Mouse (Mus musculus) stomach, postnatal 0 days (tissue): ENCODE results near the gene Cap1. TPM values are rescaled to one million over a fixed set of nuclear protein-coding genes. Genes with fewer than 3 reads are reported as not detected.
A peak's percentile ranks its signal among the peaks of the same experiment; 100 is the strongest.

ENCODE experiments used
- ATAC-seq: fragments of 200-750 bp; cut with Nextera tagmentation; 2 replicates; pipeline ENCODE4 v1.8.0; 2017; ENCODE audit not compliant: low FRiP score, low TSS enrichment
- DNase-seq: peaks from one replicate; pipeline ENCODE4 v3.0.0-alpha.2; 2016; ENCODE audit warnings: low spot score
- H3K27ac ChIP-seq: fragments of 300-500 bp; sonication (generic); replicated peaks from 2 replicates; pipeline ENCODE4 v1.5.1; 2014; ENCODE audit warnings: mild to moderate bottlenecking, control low read depth
- H3K27me3 ChIP-seq: fragments of 300-500 bp; sonication (generic); 2 replicates; pipeline ENCODE4 v1.6.1; 2014; ENCODE audit warnings: low read length; ENCODE audit not compliant: control insufficient read depth, insufficient read depth
- H3K36me3 ChIP-seq: fragments of 300-500 bp; sonication (generic); 2 replicates; pipeline ENCODE4 v1.6.1; 2014; ENCODE audit warnings: low read length, mixed read lengths; ENCODE audit not compliant: control insufficient read depth, insufficient read depth
- H3K4me1 ChIP-seq: fragments of 300-500 bp; sonication (generic); replicated peaks from 2 replicates; pipeline ENCODE4 v1.6.1; 2014; ENCODE audit warnings: antibody characterized with exemption; ENCODE audit not compliant: control insufficient read depth, insufficient read depth
- H3K4me2 ChIP-seq: fragments of 300-500 bp; sonication (generic); replicated peaks from 2 replicates; pipeline ENCODE4 v1.6.1; 2014; ENCODE audit warnings: low read depth, mild to moderate bottlenecking, control low read depth, moderate library complexity
- H3K4me3 ChIP-seq: fragments of 300-500 bp; sonication (generic); 2 replicates; pipeline ENCODE4 v1.5.1; 2014; ENCODE audit warnings: low read depth, low read length, control low read depth
- H3K9ac ChIP-seq: fragments of 300-500 bp; sonication (generic); 2 replicates; pipeline ENCODE4 v1.6.1; 2014; ENCODE audit warnings: mild to moderate bottlenecking, low read length, control low read depth, mixed read lengths
- H3K9me3 ChIP-seq: fragments of 300-500 bp; sonication (generic); 2 replicates; pipeline ENCODE4 v1.6.1; 2016; ENCODE audit warnings: low read length; ENCODE audit not compliant: control insufficient read depth
- CTCF ChIP-seq: IDR thresholded peaks from 2 replicates; pipeline ENCODE4 v1.5.1; 2016; ENCODE audit warnings: antibody characterized with exemption, low read depth, mild to moderate bottlenecking, moderate library complexity
- EP300 ChIP-seq: optimal IDR thresholded peaks from 2 replicates; pipeline ENCODE3; 2016; ENCODE audit warnings: antibody characterized with exemption
- WGBS: fragments of 180-500 bp; shearing (Covaris S2); extraction: QIAGEN DNeasy Blood & Tissue Kit; methylation state at CpG from one replicate; pipeline ENCODE4 v1.1.7; 2014; 5-methylcytosine and 5-hydroxymethylcytosine counted together
- polyA plus RNA-seq: library from polyadenylated mRNA; unstranded; fragments of >200 nt; fragmentation: Nextera tagmentation; extraction: Ambion mirVana; gene quantifications from 2 replicates; pipeline ENCODE4 v1.2.1, GENCODE M21; 2015

Cap1 gene
- polyA plus RNA-seq, 1 experiment from 2014 or later = 56.2 TPM

GRCm38 (mm10) chr4:122851535-122851934 is 34.3 kb downstream of the Cap1 start:
- Histone ChIP-seq H3K4me1 (no peaks in the 10 kb centered on the region), H3K27ac (no peak overlapping the region), H3K36me3 (peaks cover 7% of the 10 kb centered on the region; the same call in 1 of the 2 replicates), H3K4me2 (no peak overlapping the region), H3K9me3 (no peaks in the 10 kb centered on the region), H3K27me3 (no peaks in the 10 kb centered on the region), H3K4me3 (no peak overlapping the region), H3K9ac (no peak overlapping the region)
- no peak for ATAC-seq
- DNase-seq = no peak
- no peak for TF ChIP-seq CTCF
- no peak for TF ChIP-seq EP300

- ATAC-seq (peak; percentile 40; the same call in 1 of the 2 replicates), DNase-seq (no peak)
- Histone ChIP-seq H3K9ac (no peak overlapping the region), H3K9me3 (no peaks in the 10 kb centered on the region), H3K36me3 (peaks cover 12% of the 10 kb centered on the region), H3K4me2 (no peak overlapping the region), H3K4me3 (no peak overlapping the region), H3K27me3 (no peaks in the 10 kb centered on the region), H3K27ac (no peak overlapping the region), H3K4me1 (no peaks in the 10 kb centered on the region)
- no peak for TF ChIP-seq EP300
- TF ChIP-seq CTCF = no peak
- 57% methylated on average over 13 of the region's 13 CpGs for WGBS
Measured at GRCm38 (mm10) chr4:122848150-122848621, 37.7 kb downstream of the Cap1 start.

DNA sequence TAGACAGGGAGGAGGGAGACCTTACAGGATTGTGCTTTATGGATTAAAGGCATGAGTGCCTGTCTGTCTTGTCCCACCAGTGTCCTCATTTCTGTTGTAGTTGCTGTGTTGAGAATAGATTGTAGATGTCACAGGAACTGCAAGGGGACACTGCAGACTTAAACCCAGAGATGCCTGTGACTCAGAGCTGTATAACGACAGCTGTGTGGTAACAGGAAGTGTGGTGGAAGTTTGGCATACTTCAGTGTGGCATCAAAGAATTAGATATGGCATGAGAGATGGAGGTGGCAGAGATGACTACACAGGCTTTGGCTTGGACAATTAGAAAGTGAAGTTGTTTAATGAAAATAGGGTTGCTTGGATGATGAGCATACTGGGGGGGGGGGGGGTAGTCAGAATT is 47.4 kb downstream of the Cap1 start:
- H3K36me3 ChIP-seq = no peaks in the 10 kb centered on the region
- H3K4me3 ChIP-seq = no peak overlapping the region
- TF ChIP-seq CTCF = no peak
- TF ChIP-seq EP300 = no peak
- H3K27ac ChIP-seq = no peak overlapping the region
- DNase-seq = no peak
- no peak overlapping the region for H3K4me2 ChIP-seq
- H3K9me3 ChIP-seq = no peaks in the 10 kb centered on the region
- no peak for ATAC-seq
- H3K4me1 ChIP-seq = 0 out of 2 replicates have a peak, but pooled peaks cover 2% of the 10 kb centered on the region
- H3K27me3 ChIP-seq = no peaks in the 10 kb centered on the region
- H3K9ac ChIP-seq = no peak overlapping the region
- 63% methylated on average over 1 of the region's 1 CpGs for WGBS

- no peak overlapping the region for H3K27ac ChIP-seq
- no peaks in the 10 kb centered on the region for H3K36me3 ChIP-seq
- H3K9ac ChIP-seq = no peak overlapping the region
- ATAC-seq (no peak), DNase-seq (no peak)
- 78% methylated on average over 2 of the region's 2 CpGs for WGBS
- 0 out of 2 replicates have a peak, but pooled peaks cover 2% of the 10 kb centered on the region for H3K4me1 ChIP-seq
- H3K27me3 ChIP-seq = no peaks in the 10 kb centered on the region
- H3K4me3 ChIP-seq = no peak overlapping the region
- TF ChIP-seq CTCF = no peak
- no peak for TF ChIP-seq EP300
- no peak overlapping the region for H3K4me2 ChIP-seq
- no peaks in the 10 kb centered on the region for H3K9me3 ChIP-seq
Measured at GRCm38 (mm10) chr4:122837994-122838393, 47.9 kb downstream of the Cap1 start.

GRCm38 (mm10) chr4:122837180-122837730 is 48.6 kb downstream of the Cap1 start:
- H3K4me2 ChIP-seq = no peak overlapping the region; the same call in 1 of the 2 replicates
- H3K36me3 ChIP-seq = no peaks in the 10 kb centered on the region
- no peak overlapping the region for H3K9ac ChIP-seq
- TF ChIP-seq CTCF = no peak
- TF ChIP-seq EP300 = no peak
- 0 out of 2 replicates have a peak, but pooled peaks cover 2% of the 10 kb centered on the region for H3K4me1 ChIP-seq
- H3K9me3 ChIP-seq = no peaks in the 10 kb centered on the region
- H3K27me3 ChIP-seq = no peaks in the 10 kb centered on the region
- no peak overlapping the region for H3K4me3 ChIP-seq
- no peak overlapping the region for H3K27ac ChIP-seq
- 75% methylated on average over 6 of the region's 6 CpGs for WGBS
- DNase-seq = no peak
- no peak for ATAC-seq

DNA sequence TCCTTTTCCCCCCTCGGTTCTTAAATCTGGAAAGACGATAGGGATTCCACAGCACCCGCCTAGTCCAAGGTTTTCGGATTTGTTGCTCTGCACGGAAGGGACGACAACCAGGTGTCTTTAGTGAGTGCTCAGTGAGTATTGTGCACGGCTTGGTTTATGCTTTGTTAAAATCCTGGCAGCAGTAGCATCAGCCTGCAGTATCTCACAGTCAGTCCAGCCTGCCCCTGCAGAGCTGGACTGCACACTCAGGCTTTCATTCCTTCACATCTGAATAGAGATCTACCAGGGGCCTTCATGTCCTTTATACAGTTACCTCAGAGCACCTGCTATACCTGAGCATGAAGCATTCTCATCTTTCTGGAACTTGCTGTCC is 49.5 kb downstream of the Cap1 start:
- Histone ChIP-seq H3K4me3 (peak overlapping the region; percentile 79), H3K4me1 (0 out of 2 replicates have a peak, but pooled peaks cover 2% of the 10 kb centered on the region), H3K36me3 (no peaks in the 10 kb centered on the region), H3K27ac (0 out of 2 replicates have a peak overlapping the region, but pooled peaks have one; percentile 49), H3K4me2 (peak overlapping the region; percentile 84), H3K27me3 (no peaks in the 10 kb centered on the region), H3K9me3 (no peaks in the 10 kb centered on the region), H3K9ac (peak overlapping the region; percentile 80)
- TF ChIP-seq CTCF = no peak
- TF ChIP-seq EP300 = no peak
- ATAC-seq = peak; percentile 38
- WGBS = 1% methylated on average over 7 of the region's 7 CpGs
- no peak for DNase-seq
